Mouse (Mus musculus): ENCODE results near the gene Pogk. TPM values are rescaled to one million over a fixed set of nuclear protein-coding genes. Genes with fewer than 3 reads are reported as not detected.

The Pogk gene
- total and polyA plus RNA-seq, 3 experiments = 11.5 to 14.1 TPM; not detected in 1

GRCm38 (mm10) chr1:166389406-166390125 lies 20.1 kb downstream of the Pogk start:
- no peak for DNase-seq (ENCODE audit: low read depth, low spot score)
- Histone ChIP-seq H3K79me2 (ENCODE audit: control insufficient read depth, insufficient read depth, low read length, poor library complexity) (no peaks in the 10 kb centered on the region), H3K4me1 (ENCODE audit: control insufficient read depth in 1 of 2, insufficient read depth in 2 of 2, low read length in 2 of 2) (no peaks in the 10 kb centered on the region), H3K4me3 (ENCODE audit: control insufficient read depth in 1 of 2, insufficient read depth in 1 of 2, low read depth in 2 of 2, low read length in 2 of 2) (no peak overlapping the region), H3K27ac (ENCODE audit: control insufficient read depth, low read depth, low read length) (no peak overlapping the region), H3K36me3 (ENCODE audit: control insufficient read depth in 1 of 2, insufficient read depth in 2 of 2, low read length in 2 of 2) (peaks cover 3 to 20% of the 10 kb centered on the region in 2 experiments; a peak in 3 of 4 replicates), H3K9ac (ENCODE audit: control insufficient read depth, low read depth, low read length, poor library complexity, severe bottlenecking) (no peak overlapping the region), H3K9me3 (replicated peaks; ENCODE audit: insufficient read depth, low read length) (no peaks in the 10 kb centered on the region), H3K27me3 (ENCODE audit: control insufficient read depth in 1 of 2, insufficient read depth in 2 of 2, low read length in 2 of 2) (no peaks in the 10 kb centered on the region)
- TF ChIP-seq USF2 (IDR thresholded peaks at IDR 0.05; ENCODE audit: borderline replicate concordance in 1 of 2, insufficient read depth in 1 of 2, low read depth in 1 of 2, low read length in 2 of 2) = no peak
- no peak for TF ChIP-seq MAFK (IDR thresholded peaks at IDR 0.05; ENCODE audit: borderline replicate concordance, low read depth, low read length)
- TF ChIP-seq NRF1 (IDR thresholded peaks at IDR 0.05; ENCODE audit: insufficient read depth, low read depth, low read length, poor library complexity, severe bottlenecking) = no peak
- no peak for TF ChIP-seq CTCF (IDR thresholded peaks at IDR 0.05 in 2 of 3, conservative IDR thresholded peaks at IDR 0.05 in 1 of 3; ENCODE audit: control insufficient read depth in 1 of 3, insufficient read depth in 1 of 3, low read depth in 2 of 3, low read length in 3 of 3, poor library complexity in 1 of 3, severe bottlenecking in 1 of 3)
- TF ChIP-seq RCOR1 (IDR thresholded peaks at IDR 0.05; ENCODE audit: low read depth, low read length) = no peak
- no peak for TF ChIP-seq ZNF384 (IDR thresholded peaks at IDR 0.05; ENCODE audit: low read depth, low read length)
- no peak for TF ChIP-seq POLR2AphosphoS5 (IDR thresholded peaks at IDR 0.05; ENCODE audit: borderline replicate concordance, low read depth, low read length)
- TF ChIP-seq ZC3H11A (IDR thresholded peaks at IDR 0.05; ENCODE audit: low read depth, low read length) = no peak
- no peak for TF ChIP-seq MAZ (IDR thresholded peaks at IDR 0.05; ENCODE audit: low read depth, low read length)
- no peak for TF ChIP-seq POLR2AphosphoS2 (IDR thresholded peaks at IDR 0.05; ENCODE audit: low read length)
- no peak for TF ChIP-seq SMC3 (IDR thresholded peaks at IDR 0.05; ENCODE audit: low read depth, low read length)
- TF ChIP-seq MYB (IDR thresholded peaks at IDR 0.05; ENCODE audit: low read depth, low read length) = no peak
- TF ChIP-seq E2F4 (IDR thresholded peaks at IDR 0.05; ENCODE audit: borderline replicate concordance, low read depth, low read length) = no peak

DNA sequence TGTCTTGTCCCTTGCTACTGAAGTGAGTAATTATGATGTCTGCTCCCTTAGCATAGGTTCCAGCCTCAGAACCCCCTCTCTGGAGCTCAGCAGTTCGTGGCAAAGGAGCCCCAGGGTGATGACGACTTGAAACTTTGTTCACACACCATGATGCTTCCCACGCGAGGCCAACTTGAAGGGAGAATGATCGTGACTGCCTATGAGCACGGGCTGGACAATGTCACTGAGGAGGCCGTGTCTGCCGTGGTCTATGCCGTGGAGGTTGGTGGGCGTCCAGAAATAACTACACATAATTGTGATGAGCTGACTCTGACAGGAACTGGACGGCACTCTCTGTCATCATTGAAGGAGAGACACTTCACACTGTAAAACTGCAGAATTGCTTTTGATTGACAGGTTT lies 21.2 kb downstream of the Pogk start:
- H3K27ac ChIP-seq (ENCODE audit: control insufficient read depth, low read depth, low read length) = no peak overlapping the region
- H3K9me3 ChIP-seq (replicated peaks; ENCODE audit: insufficient read depth, low read length) = no peaks in the 10 kb centered on the region
- H3K4me1 ChIP-seq (ENCODE audit: control insufficient read depth in 1 of 2, insufficient read depth in 2 of 2, low read length in 2 of 2) = no peaks in the 10 kb centered on the region
- H3K9ac ChIP-seq (ENCODE audit: control insufficient read depth, low read depth, low read length, poor library complexity, severe bottlenecking) = no peak overlapping the region
- H3K4me3 ChIP-seq (ENCODE audit: control insufficient read depth in 1 of 2, insufficient read depth in 1 of 2, low read depth in 2 of 2, low read length in 2 of 2) = no peak overlapping the region
- no peaks in the 10 kb centered on the region for H3K27me3 ChIP-seq (ENCODE audit: control insufficient read depth in 1 of 2, insufficient read depth in 2 of 2, low read length in 2 of 2)
- peaks cover 3 to 18% of the 10 kb centered on the region in 2 experiments; a peak in 3 of 4 replicates for H3K36me3 ChIP-seq (ENCODE audit: control insufficient read depth in 1 of 2, insufficient read depth in 2 of 2, low read length in 2 of 2)
- no peaks in the 10 kb centered on the region for H3K79me2 ChIP-seq (ENCODE audit: control insufficient read depth, insufficient read depth, low read length, poor library complexity)
- TF ChIP-seq USF2 (IDR thresholded peaks at IDR 0.05; ENCODE audit: borderline replicate concordance in 1 of 2, insufficient read depth in 1 of 2, low read depth in 1 of 2, low read length in 2 of 2) = no peak
- TF ChIP-seq MYC (IDR thresholded peaks at IDR 0.05; ENCODE audit: low read depth, low read length) = no peak
- no peak for TF ChIP-seq POLR2A (IDR thresholded peaks at IDR 0.05; ENCODE audit: control insufficient read depth in 1 of 2, insufficient read depth in 1 of 2, low read depth in 1 of 2, low read length in 2 of 2, poor library complexity in 1 of 2)
- TF ChIP-seq TBP (IDR thresholded peaks at IDR 0.05; ENCODE audit: low read depth, low read length) = no peak
- TF ChIP-seq RAD21 (IDR thresholded peaks at IDR 0.05; ENCODE audit: low read depth, low read length) = no peak
- TF ChIP-seq TAL1 (IDR thresholded peaks at IDR 0.05; ENCODE audit: low read length) = no peak
- no peak for TF ChIP-seq HCFC1 (IDR thresholded peaks at IDR 0.05; ENCODE audit: low read depth, low read length)
- TF ChIP-seq MEF2A (IDR thresholded peaks at IDR 0.05; ENCODE audit: extremely low read depth, insufficient replicate concordance, low read depth, low read length, poor library complexity, severe bottlenecking) = no peak
- DNase-seq (ENCODE audit: low read depth, low spot score) = no peak
